Mouse (Mus musculus) liver (tissue): ENCODE measurements around the gene C130079G13Rik.
"Not testable (repeated sequence)": the region's sequence is repeated elsewhere in the genome, so short reads cannot be mapped to it uniquely, and the experiment has no call there.

Source experiments
- DNase-seq: peaks from one replicate; pipeline ENCODE4 v3.0.0-alpha.2; 2020; ENCODE audit warnings: mixed read lengths

C130079G13Rik gene

DNA sequence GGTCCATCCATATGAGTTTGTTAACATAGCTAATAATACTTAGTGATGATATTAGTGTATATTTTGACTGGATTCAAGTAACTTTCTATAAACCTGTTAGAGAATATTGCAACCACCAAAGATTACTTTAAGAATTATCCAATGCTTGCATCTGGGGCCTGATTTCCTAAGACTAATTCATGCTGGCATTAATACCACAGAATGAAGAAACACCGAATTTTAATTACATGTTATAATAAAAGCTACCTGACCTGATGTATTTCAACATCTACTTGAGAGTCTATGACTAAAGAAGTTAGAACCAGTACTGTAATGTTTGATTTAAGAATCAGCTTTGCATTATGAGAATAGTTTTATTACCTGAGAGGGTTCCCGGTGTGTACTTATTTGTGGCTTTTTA is at the start of gene C130079G13Rik:
C130079G13Rik (plus strand) TSS at position 301 of the 400 bp plus-strand sequence.
- DNase-seq, result no peak

DNA sequence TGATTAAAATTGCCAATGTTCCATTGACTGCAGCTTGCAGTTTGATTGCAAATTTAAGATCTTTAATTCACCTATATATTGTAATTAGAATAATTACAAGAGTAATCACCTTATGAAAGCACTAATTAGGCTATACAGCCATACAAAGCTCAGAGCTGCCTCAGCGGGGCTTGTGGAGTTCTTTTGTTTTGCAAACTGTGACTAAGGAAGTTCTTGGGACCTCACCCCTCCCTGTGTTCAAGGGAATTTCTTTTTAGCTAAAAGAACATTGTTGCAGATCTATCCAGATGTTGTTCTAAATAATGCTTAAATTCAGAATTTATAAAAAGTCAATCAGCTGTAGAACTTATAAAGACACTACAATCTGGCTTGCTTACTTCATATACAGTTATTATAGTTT is 47.4 kb upstream of the C130079G13Rik start:
- not testable (repeated sequence) for DNase-seq

GRCm38 (mm10) chr3:59879801-59880554 is 45.0 kb upstream of the C130079G13Rik start:
- DNase-seq, result not testable (repeated sequence)

- DNase-seq, result no peak
These were observed 31.7 kb upstream of the C130079G13Rik start for GRCm38 (mm10) chr3:59893276-59893675.

DNA sequence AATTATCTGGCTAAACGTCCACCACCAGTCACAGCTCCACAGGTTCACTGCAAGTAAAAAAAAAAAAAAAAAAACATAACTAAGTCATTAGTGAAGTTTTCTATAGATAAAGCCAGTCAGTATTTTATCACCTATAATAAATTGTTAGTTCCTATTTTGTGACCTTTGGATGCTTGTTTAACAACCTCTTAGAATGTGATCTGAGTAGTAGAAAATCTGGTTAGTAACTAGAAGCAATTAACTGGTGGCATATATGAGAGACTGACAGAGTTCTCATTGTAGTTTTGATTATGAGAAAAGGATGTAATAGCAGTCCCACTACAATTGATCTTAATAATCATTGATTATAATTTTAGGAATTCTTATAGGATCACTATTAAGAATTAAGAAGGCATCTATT is 9.6 kb downstream of the C130079G13Rik start:
- DNase-seq, result no peak

DNA sequence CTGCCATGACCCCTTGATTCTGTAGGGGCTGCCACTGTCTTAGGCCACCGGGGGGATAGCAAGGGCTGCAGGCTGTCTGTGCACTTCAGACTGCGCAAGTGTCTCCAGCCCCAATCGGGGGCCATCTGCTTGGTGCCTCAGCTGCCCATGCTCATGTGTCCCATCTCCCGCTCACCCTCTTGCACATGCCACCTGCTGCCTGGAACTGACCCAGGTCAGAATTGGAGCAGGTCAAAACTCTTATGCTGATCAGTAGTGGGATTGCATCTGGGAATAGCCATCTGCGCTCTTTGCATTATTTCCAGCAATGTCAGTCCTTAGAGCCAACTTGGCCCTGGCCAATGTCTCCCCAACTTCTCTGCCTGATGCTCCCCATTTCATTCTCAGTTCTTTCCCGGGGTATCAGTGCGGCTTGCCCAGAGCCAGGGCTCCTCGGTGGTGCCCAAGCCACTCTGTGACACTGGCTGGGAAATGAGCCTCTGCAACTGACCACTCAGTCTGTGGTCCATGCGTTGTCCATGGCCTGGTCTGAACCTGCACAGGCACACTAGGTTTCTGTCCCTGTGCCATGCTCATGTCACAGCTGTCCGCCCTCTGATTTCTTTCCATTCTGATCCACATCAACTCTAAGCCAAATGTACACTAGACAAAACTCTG is 22.4 kb downstream of the C130079G13Rik start:
- no peak for DNase-seq

- DNase-seq, result no peak
These were observed 45.9 kb downstream of the C130079G13Rik start for GRCm38 (mm10) chr3:59970891-59971290.

- DNase-seq, result no peak
These were observed 49.6 kb downstream of the C130079G13Rik start for GRCm38 (mm10) chr3:59974591-59974990.
